Mouse (Mus musculus) embryonic facial prominence, embryonic 11.5 days (tissue): ENCODE results near the gene Pak1. TPM values are rescaled to one million over a fixed set of nuclear protein-coding genes. Genes with fewer than 3 reads are reported as not detected.

Source experiments
- ATAC-seq: fragments of 200-750 bp; cut with Nextera tagmentation; replicated peaks from 2 replicates; pipeline ENCODE4 v1.8.0; 2017; ENCODE audit warnings: low read depth; ENCODE audit not compliant: insufficient number of reproducible peaks, low FRiP score, low TSS enrichment
- DNase-seq: peaks from one replicate; pipeline ENCODE4 v3.0.0-alpha.2; 2015; ENCODE audit warnings: low spot score
- H3K27ac ChIP-seq: fragments of 300-500 bp; sonication (generic); replicated peaks from 2 replicates; pipeline ENCODE4 v1.5.1; 2014; ENCODE audit warnings: mild to moderate bottlenecking, low read depth, low read length, control low read depth
- H3K27me3 ChIP-seq: fragments of 300-500 bp; sonication (generic); 2 replicates; pipeline ENCODE4 v1.6.1; 2014; ENCODE audit warnings: mild to moderate bottlenecking, low read length, moderate library complexity, mixed read lengths; ENCODE audit not compliant: control insufficient read depth, insufficient read depth
- H3K36me3 ChIP-seq: fragments of 300-500 bp; sonication (generic); replicated peaks from 2 replicates; pipeline ENCODE4 v1.6.1; 2014; ENCODE audit warnings: low read depth, mild to moderate bottlenecking, low read length, moderate library complexity, mixed read lengths; ENCODE audit not compliant: control insufficient read depth, insufficient read depth
- H3K4me1 ChIP-seq: fragments of 300-500 bp; sonication (generic); 2 replicates; pipeline ENCODE4 v1.6.1; 2014; ENCODE audit warnings: low read length, mixed read lengths; ENCODE audit not compliant: control insufficient read depth, insufficient read depth
- H3K4me2 ChIP-seq: fragments of 300-500 bp; sonication (generic); 2 replicates; pipeline ENCODE4 v1.6.1; 2014; ENCODE audit warnings: low read depth, mild to moderate bottlenecking, control low read depth, low read length, moderate library complexity
- H3K4me3 ChIP-seq: fragments of 300-500 bp; sonication (generic); 2 replicates; pipeline ENCODE4 v1.5.1; 2014; ENCODE audit warnings: low read depth, low read length, control low read depth
- H3K9ac ChIP-seq: fragments of 300-500 bp; sonication (generic); replicated peaks from 2 replicates; pipeline ENCODE4 v1.6.1; 2014; ENCODE audit warnings: mild to moderate bottlenecking, control low read depth, low read length
- H3K9me3 ChIP-seq: fragments of 300-500 bp; sonication (generic); replicated peaks from 2 replicates; pipeline ENCODE4 v1.6.1; 2016; ENCODE audit warnings: mild to moderate bottlenecking, low read length, inconsistent platforms, mixed read lengths; ENCODE audit not compliant: control insufficient read depth
- WGBS: fragments of 180-500 bp; shearing (Covaris S2); extraction: QIAGEN DNeasy Blood & Tissue Kit; methylation state at CpG from one replicate; pipeline ENCODE4 v1.1.7; 2014; 5-methylcytosine and 5-hydroxymethylcytosine counted together
- polyA plus RNA-seq: library from polyadenylated mRNA; unstranded; fragments of >200 nt; fragmentation: Nextera tagmentation; extraction: Ambion mirVana; gene quantifications from 2 replicates; pipeline ENCODE4 v1.2.1, GENCODE M21; 2014

The Pak1 gene
- polyA plus RNA-seq, 1 experiment from 2014 or later, result 51.4 TPM

- no peak overlapping the region for H3K27ac ChIP-seq
- H3K9me3 ChIP-seq, result no peaks in the 10 kb centered on the region
- H3K9ac ChIP-seq, result no peak overlapping the region
- ATAC-seq, result no peak
- 70% methylated on average over 1 of the region's 1 CpGs for WGBS
- H3K27me3 ChIP-seq, result no peaks in the 10 kb centered on the region
- no peak overlapping the region for H3K4me3 ChIP-seq
- DNase-seq, result no peak
- H3K36me3 ChIP-seq, result no peaks in the 10 kb centered on the region
- H3K4me2 ChIP-seq, result no peak overlapping the region
- no peaks in the 10 kb centered on the region for H3K4me1 ChIP-seq
Measured at GRCm38 (mm10) chr7:97868766-97869165, 80.4 kb downstream of the Pak1 start.

- no peaks in the 10 kb centered on the region for H3K9me3 ChIP-seq
- H3K4me1 ChIP-seq, result no peaks in the 10 kb centered on the region
- H3K4me3 ChIP-seq, result no peak overlapping the region
- ATAC-seq (no peak), DNase-seq (no peak)
- no peak overlapping the region for H3K27ac ChIP-seq
- 93% methylated on average over 4 of the region's 4 CpGs for WGBS
- no peak overlapping the region for H3K9ac ChIP-seq
- H3K27me3 ChIP-seq, result no peaks in the 10 kb centered on the region
- H3K36me3 ChIP-seq, result no peaks in the 10 kb centered on the region
- H3K4me2 ChIP-seq, result no peak overlapping the region
Measured at GRCm38 (mm10) chr7:97872396-97872795, 84.1 kb downstream of the Pak1 start.

GRCm38 (mm10) chr7:97873317-97873716 lies 85.0 kb downstream of the Pak1 start:
- no peak for DNase-seq
- ATAC-seq, result no peak
- no peaks in the 10 kb centered on the region for H3K4me1 ChIP-seq
- H3K9ac ChIP-seq, result no peak overlapping the region
- H3K4me2 ChIP-seq, result no peak overlapping the region
- H3K36me3 ChIP-seq, result no peaks in the 10 kb centered on the region
- H3K4me3 ChIP-seq, result no peak overlapping the region
- H3K27ac ChIP-seq, result no peak overlapping the region
- H3K9me3 ChIP-seq, result no peaks in the 10 kb centered on the region
- no peaks in the 10 kb centered on the region for H3K27me3 ChIP-seq

- Histone ChIP-seq H3K27ac (no peak overlapping the region), H3K4me2 (no peak overlapping the region), H3K27me3 (no peaks in the 10 kb centered on the region), H3K9ac (no peak overlapping the region), H3K4me1 (no peaks in the 10 kb centered on the region), H3K9me3 (no peaks in the 10 kb centered on the region), H3K36me3 (no peaks in the 10 kb centered on the region), H3K4me3 (no peak overlapping the region)
- 71% methylated on average over 7 of the region's 7 CpGs for WGBS
- DNase-seq, result no peak
- no peak for ATAC-seq
Measured at GRCm38 (mm10) chr7:97877846-97878538, 89.7 kb downstream of the Pak1 start.

- no peaks in the 10 kb centered on the region for H3K4me1 ChIP-seq
- no peak for ATAC-seq
Measured at GRCm38 (mm10) chr7:97911646-97912045, 123.3 kb downstream of the Pak1 start.

GRCm38 (mm10) chr7:97914833-97915516 lies 126.6 kb downstream of the Pak1 start:
- Histone ChIP-seq H3K27me3 (no peaks in the 10 kb centered on the region), H3K4me1 (no peaks in the 10 kb centered on the region), H3K27ac (no peak overlapping the region), H3K9ac (no peak overlapping the region), H3K4me2 (no peak overlapping the region), H3K4me3 (no peak overlapping the region), H3K9me3 (no peaks in the 10 kb centered on the region), H3K36me3 (no peaks in the 10 kb centered on the region; the same call in 1 of the 2 replicates)
- DNase-seq, result no peak
- no peak for ATAC-seq
- 68% methylated on average over 2 of the region's 2 CpGs for WGBS

More at GRCm38 (mm10) chr7:97911646-97912045, 123.3 kb downstream of the Pak1 start:
- Histone ChIP-seq H3K9ac (no peak overlapping the region), H3K27me3 (no peaks in the 10 kb centered on the region), H3K27ac (no peak overlapping the region), H3K4me2 (no peak overlapping the region), H3K36me3 (no peaks in the 10 kb centered on the region; the same call in 1 of the 2 replicates), H3K4me3 (no peak overlapping the region), H3K9me3 (no peaks in the 10 kb centered on the region)
- no peak for DNase-seq
- 78% methylated on average over 3 of the region's 3 CpGs for WGBS

- Histone ChIP-seq H3K9me3 (no peaks in the 10 kb centered on the region), H3K36me3 (no peaks in the 10 kb centered on the region), H3K4me1 (no peaks in the 10 kb centered on the region), H3K27ac (no peak within 1 kb of the TSS), H3K4me2 (no peak within 1 kb of the TSS), H3K9ac (no peak within 1 kb of the TSS), H3K4me3 (no peak within 1 kb of the TSS), H3K27me3 (no peaks in the 10 kb centered on the region)
- no peak for ATAC-seq
- 77% methylated on average over 12 of the region's 12 CpGs for WGBS
- DNase-seq, result no peak
Measured at GRCm38 (mm10) chr7:97919742-97920141, 131.4 kb downstream of the Pak1 start, which contains the start of gene Gdpd4. Gene Gdpd4 (plus strand): TSS chr7:97919955.

- no peak overlapping the region for H3K4me2 ChIP-seq
- no peak overlapping the region for H3K9ac ChIP-seq
- no peak overlapping the region for H3K27ac ChIP-seq
- H3K27me3 ChIP-seq, result no peaks in the 10 kb centered on the region
- H3K36me3 ChIP-seq, result no peaks in the 10 kb centered on the region
- H3K4me3 ChIP-seq, result no peak overlapping the region
- no peaks in the 10 kb centered on the region for H3K9me3 ChIP-seq
- DNase-seq (no peak), ATAC-seq (no peak)
- no peaks in the 10 kb centered on the region for H3K4me1 ChIP-seq
- 80% methylated on average over 1 of the region's 1 CpGs for WGBS
Measured at GRCm38 (mm10) chr7:97925819-97926218, 137.5 kb downstream of the Pak1 start.
